Mouse (Mus musculus) layer of hippocampus, postnatal 25 days (tissue): ENCODE measurements around the gene Catsperd. TPM values are rescaled to one million over a fixed set of nuclear protein-coding genes. Genes with fewer than 3 reads are reported as not detected.
"Not testable (repeated sequence)": the region's sequence is repeated elsewhere in the genome, so short reads cannot be mapped to it uniquely, and the experiment has no call there.

ENCODE experiments used
- DNase-seq, 2 experiments: peaks; one replicate each; pipeline ENCODE4 v3.0.0; 2022; ENCODE audit warnings: mixed read lengths in 2 of 2, low spot score in 1 of 2; ENCODE audit errors: extremely low spot score in 1 of 2
- total RNA-seq, 2 experiments: library from RNA; stranded (reverse); gene quantifications; 2 replicates each; pipeline ENCODE4 v1.2.3; 2021

Catsperd gene
- total RNA-seq, 2 experiments from 2014 or later: 0.44 to 0.85 TPM

- DNase-seq: no peak
Measured at GRCm38 (mm10) chr17:56611861-56612564, 15.9 kb upstream of the Catsperd start.

- DNase-seq: not testable (repeated sequence)
Measured at GRCm38 (mm10) chr17:56612565-56612939, 15.4 kb upstream of the Catsperd start.

- DNase-seq: peak; percentile 97 to 99
Measured at GRCm38 (mm10) chr17:56613236-56613844, 14.6 kb upstream of the Catsperd start, which contains the start of gene Rpl36. Gene Rpl36 (plus strand): TSS chr17:56613416.

DNA sequence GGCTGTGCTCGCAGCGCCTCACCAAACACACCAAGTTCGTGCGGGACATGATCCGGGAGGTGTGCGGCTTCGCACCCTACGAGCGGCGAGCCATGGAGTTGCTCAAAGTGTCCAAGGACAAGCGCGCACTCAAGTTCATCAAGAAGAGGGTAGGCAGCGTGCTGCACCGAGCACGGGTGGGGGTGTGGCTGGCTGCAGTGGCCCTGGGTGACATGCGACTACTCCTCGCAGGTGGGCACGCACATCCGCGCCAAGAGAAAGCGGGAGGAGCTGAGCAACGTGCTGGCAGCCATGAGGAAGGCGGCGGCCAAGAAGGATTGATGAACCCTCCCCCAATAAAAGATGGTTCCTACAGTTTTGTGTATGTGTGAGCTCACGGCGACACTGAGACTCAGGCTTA lies 14.1 kb upstream of the Catsperd start:
- DNase-seq: not testable (repeated sequence)

- DNase-seq: no peak
Measured at GRCm38 (mm10) chr17:56614391-56615135, 13.4 kb upstream of the Catsperd start.

- DNase-seq: no peak
Measured at GRCm38 (mm10) chr17:56615136-56615784, 12.7 kb upstream of the Catsperd start.

DNA sequence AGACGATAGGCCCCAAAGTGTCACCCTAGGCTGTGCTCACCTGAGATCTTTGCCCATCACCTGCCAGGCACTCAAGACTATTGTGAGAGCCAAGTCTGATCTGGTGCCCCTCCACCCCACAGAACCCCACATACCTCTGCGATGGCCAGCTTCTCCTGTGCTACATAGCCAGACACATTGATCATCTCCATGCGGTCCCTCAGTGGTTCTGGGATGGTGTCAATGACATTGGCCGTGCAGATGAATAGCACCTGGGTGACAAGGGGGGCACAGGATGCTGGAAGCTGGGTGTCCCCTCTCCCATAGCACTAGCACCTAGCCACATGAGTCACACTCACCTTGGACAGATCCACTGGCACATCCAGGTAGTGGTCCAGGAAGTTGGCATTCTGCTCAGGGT lies 12.2 kb upstream of the Catsperd start:
- no peak for DNase-seq

DNA sequence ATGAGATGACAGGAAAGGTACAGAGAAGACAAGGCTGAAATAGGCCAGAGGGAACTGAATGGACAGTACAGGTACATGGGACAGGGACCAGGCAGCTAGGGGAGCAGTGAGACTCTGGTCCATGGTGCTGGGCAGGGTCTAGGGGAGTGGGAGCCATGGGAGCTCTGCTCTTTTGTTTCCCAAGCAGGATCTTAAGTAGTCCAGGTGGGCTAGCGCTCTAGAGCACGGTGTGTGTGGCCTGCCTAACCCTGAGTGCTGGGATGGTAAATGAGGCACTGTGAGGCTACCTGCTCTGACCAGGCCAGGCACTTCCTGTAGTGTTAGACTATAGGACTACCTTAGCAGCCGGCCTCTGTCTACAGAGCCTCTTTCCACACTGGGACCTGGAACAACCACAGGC lies 11.2 kb upstream of the Catsperd start:
- DNase-seq: no peak

DNA sequence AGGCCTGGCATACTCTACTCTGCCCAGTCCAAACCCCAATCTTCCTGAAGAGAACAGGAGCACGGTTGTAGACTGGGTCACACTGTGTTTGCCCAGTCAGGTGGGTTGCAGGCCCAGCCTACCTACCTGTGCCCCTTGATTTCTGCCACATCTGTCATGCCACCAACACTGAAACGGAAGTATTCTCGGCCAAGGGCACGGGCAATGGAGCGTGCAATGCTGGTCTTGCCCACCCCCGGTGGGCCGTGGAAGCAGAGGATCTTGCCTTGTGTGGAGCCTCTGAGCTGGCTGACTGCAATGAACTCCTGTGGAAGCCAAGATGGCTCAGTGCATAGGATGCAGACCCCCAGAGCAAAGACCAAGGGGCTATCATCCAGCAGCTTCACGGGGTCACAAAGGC lies 10.3 kb upstream of the Catsperd start:
- no peak for DNase-seq

- DNase-seq: no peak
Measured at GRCm38 (mm10) chr17:56625495-56625894, 2.4 kb upstream of the Catsperd start.

DNA sequence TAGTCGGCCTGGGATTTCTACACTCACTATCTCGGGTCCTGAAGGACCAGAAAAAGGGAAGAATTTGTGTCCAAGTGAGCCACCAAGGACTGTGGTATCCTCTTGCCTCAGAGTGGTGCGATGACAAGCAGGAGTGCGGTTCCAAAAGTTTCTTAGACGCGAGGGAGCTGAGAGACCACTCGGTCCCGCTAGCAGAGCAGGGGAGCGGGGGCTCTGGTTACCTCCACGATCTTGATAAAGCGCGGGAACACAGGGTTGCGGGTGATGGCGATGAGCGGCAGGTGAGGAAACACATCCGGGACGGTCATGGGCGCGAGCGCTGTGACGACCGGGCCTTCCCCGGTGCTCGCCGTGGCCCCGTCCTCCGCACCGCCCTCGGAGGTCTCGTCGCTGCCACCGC lies 1.7 kb upstream of the Catsperd start:
- no peak for DNase-seq

DNA sequence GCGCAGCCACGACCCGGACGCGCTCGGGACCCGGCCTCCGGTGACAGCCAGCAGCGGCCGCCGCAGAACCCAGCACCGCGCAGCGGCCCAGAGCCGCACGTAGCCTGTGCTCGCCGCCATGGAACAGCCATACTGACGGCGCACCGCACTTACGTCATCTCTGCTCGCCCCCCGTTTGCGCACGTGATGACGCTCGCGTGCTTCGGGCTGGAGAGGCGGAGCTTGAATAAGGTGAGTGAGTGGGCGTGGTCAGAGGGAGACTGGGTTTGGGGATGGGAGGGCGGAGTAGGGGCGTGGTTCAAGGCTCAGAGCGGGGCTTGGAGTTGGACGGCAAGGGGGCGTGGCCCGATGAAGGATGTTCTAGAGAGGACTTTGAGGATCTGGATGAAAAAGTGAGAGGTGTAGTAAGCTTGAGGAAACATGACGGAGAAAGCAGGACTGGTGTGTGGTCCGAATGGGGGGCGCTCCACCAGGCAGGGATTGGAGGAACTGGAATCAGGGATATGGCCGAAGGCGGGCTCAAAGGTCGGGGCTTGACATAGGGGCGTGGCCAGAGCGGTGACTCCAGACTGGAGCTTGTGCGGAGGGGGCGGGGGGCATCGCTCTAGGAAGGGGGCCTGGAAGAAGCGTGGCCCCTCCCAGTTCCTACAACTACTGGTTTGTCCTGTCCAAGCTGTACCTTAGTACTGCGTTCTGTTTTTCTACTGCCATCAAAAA lies 1.0 kb upstream of the Catsperd start, which contains the start of gene Lonp1:
Gene Lonp1, minus strand, starts transcription at position 134 of the 717 bp plus-strand sequence.
- peak; percentile 92 to 93 for DNase-seq

GRCm38 (mm10) chr17:56629800-56630781 lies 2.1 kb downstream of the Catsperd start:
- not testable (repeated sequence) for DNase-seq

DNA sequence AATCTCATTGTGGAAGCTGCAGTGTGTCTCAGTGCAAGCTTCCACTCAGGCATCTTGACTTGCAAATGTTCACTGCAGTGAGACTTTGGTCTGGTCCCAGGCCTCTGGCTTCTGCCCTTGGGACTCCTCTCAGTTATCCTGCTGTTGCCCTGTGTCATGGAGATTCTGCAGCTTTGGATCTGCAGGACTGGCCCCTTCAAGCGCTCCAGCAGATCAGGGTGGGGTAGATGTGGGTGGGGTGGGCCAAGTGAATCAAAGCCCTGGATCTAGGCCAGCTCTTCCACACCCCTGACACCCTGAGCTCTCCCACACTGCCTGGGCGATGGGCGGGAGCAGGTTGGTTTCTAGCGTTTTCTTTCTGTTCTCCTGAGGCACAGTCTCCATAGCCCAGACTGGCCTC lies 3.9 kb downstream of the Catsperd start:
- no peak for DNase-seq

GRCm38 (mm10) chr17:56634023-56634422 lies 6.1 kb downstream of the Catsperd start:
- no peak for DNase-seq

DNA sequence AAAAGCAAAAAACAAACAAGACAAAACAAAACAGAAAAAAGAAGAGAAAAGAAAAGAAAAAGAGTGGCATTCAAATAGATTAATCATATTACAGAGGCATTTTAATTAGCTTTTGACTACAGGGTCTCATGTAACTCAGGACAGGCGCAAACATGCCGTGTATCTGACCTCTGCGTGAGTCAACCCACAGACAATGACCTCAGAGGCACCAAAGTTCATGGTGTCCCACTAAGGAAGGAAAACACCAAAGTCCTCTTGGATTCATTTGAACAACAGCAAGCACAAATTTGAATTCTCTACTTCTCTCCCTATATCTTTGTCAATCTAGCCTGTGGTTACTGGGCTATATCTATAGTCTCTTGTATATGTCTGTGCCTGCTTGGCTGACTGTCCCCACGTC lies 15.3 kb downstream of the Catsperd start:
- DNase-seq: no peak

DNA sequence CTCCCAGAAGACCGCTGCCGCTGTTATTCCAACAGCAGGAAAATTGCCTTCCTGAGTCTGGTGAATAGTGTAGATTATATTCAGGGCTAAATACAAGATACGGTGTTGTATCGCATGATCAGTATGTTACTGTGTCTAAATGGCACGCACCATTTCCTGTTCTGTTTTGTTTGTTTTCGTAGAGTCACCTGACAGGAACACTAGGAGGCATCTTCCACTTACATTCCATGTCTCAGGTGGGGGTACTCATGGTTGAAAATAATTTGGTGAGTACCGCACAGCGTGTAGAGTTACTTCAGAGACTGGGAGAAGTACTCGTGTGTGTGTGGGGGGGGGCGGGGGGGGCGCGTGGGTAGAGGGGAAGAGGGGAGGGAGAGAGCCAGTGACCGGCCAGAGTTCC lies 19.6 kb downstream of the Catsperd start:
- DNase-seq: no peak

DNA sequence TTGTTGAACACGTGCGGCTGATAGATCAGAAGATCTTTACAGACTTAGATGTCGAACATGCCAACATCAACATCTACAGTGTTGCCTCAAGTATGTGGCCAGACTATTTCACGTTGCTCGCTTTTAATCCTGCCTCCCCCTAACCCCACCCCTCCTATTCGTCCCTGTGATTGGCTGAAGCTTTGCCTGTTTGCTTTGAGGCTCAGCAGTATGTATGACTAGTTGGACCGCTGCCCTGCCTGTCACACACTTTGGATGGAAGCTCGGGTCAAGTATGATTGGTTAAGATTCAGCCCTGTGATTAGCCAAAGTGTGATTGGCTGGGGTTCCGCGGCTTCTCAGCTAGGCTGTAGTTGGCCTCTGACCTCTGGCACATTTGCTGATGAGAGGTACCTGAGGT lies 23.9 kb downstream of the Catsperd start:
- no peak for DNase-seq

DNA sequence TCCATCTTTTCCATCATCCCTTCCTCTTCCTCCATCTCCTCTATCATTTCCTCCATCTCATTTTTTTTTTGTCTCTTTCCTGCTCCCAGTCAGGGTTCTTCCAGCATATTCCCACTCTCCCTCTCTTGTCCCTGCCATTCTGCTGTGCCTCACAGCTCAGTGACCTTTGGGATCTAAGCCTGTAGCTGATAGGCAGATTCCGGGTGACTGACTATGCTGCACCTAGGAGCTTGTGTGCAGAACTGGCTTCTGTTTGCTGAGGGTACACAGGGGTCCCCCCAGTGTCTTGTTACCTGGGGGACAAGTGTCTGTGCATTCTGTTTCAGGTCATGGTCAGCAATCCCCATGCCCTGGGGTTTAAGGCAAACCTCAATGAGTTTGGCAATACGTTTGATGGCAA lies 26.8 kb downstream of the Catsperd start:
- DNase-seq: no peak
